Mouse (Mus musculus): ENCODE data around the gene Dnajc16.
"Not testable (repeated sequence)": the region's sequence is repeated elsewhere in the genome, so short reads cannot be mapped to it uniquely, and the experiment has no call there.

Gene Dnajc16

DNA sequence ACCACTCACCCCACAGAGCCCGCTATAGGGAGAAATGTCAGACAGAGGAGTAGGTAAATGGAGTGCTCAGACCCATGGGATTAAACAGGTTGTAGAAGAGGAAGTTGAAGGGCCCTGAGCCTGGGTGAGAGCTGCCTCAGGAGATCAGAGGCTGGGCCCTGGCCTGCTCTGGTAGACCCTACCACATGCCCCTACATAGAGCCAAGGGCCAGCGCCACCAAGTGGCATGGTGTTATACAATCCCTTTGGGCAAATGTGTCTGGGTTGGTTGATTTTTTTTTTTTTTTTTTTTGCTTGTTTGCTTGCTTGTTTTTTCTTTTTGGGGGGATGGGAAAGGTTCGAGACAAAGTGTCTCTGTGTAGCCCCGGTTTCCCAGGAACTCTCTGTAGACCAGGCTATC, 13.4 kb upstream of the Dnajc16 start:
- in situ Hi-C loops (cut with MboI; ENCODE audit: unreplicated experiment in 2 of 2): no loop called here

DNA sequence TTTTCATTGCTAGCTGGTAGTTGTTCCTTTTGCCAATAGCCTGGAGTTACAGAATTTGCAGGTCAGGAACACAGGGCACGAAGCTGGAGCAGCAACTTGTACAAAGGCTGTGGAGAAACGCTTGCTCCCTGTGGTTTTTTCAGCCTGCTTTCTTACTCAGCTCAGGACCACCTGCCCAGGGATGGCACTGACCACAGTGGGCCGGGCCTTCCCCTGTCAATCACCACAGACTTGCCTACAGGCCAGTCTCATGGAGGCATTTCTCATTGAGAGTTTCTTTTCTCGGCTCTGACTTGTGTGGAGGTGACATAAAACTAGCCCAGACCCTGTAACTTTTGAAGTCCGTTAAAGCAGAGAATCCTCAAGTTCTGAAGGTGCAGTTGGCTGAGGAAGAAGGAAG, 6.8 kb upstream of the Dnajc16 start:
- in situ Hi-C loops (cut with MboI; ENCODE audit: unreplicated experiment in 2 of 2): loop anchor here (10.0 to 25.0 kb wide), 5 partner anchors 133 to 1367 kb away; partner anchors contain the start of genes Plekhm2 (in 2 of the 2), Srarp (in 1 of the 2) and Zbtb17 (in 1 of the 2)

GRCm38 (mm10) chr4:141796954-141797353, 6.2 kb upstream of the Dnajc16 start:
- in situ Hi-C loops (cut with MboI; ENCODE audit: unreplicated experiment in 2 of 2): loop anchor here (10.0 to 25.0 kb wide), 5 partner anchors 132 to 1368 kb away; partner anchors contain the start of genes Plekhm2 (in 2 of the 2), Srarp (in 1 of the 2) and Zbtb17 (in 1 of the 2)

- in situ Hi-C loops (cut with MboI; ENCODE audit: unreplicated experiment in 2 of 2): loop anchor here (10.0 to 25.0 kb wide), 5 partner anchors 132 to 1368 kb away; partner anchors contain the start of genes Plekhm2 (in 2 of the 2), Srarp (in 1 of the 2) and Zbtb17 (in 1 of the 2)
Observed at GRCm38 (mm10) chr4:141796356-141796755, 5.6 kb upstream of the Dnajc16 start.

- in situ Hi-C loops (cut with MboI; ENCODE audit: unreplicated experiment in 2 of 2): loop anchor here (5.0 to 25.0 kb wide), 7 partner anchors 72 to 1371 kb away; partner anchors contain the start of genes Plekhm2 (in 2 of the 2), Ddi2 (in 1 of the 2), Epha2 (in 1 of the 2) and Srarp (in 1 of the 2)
Observed at GRCm38 (mm10) chr4:141794152-141794535, 3.4 kb upstream of the Dnajc16 start.

DNA sequence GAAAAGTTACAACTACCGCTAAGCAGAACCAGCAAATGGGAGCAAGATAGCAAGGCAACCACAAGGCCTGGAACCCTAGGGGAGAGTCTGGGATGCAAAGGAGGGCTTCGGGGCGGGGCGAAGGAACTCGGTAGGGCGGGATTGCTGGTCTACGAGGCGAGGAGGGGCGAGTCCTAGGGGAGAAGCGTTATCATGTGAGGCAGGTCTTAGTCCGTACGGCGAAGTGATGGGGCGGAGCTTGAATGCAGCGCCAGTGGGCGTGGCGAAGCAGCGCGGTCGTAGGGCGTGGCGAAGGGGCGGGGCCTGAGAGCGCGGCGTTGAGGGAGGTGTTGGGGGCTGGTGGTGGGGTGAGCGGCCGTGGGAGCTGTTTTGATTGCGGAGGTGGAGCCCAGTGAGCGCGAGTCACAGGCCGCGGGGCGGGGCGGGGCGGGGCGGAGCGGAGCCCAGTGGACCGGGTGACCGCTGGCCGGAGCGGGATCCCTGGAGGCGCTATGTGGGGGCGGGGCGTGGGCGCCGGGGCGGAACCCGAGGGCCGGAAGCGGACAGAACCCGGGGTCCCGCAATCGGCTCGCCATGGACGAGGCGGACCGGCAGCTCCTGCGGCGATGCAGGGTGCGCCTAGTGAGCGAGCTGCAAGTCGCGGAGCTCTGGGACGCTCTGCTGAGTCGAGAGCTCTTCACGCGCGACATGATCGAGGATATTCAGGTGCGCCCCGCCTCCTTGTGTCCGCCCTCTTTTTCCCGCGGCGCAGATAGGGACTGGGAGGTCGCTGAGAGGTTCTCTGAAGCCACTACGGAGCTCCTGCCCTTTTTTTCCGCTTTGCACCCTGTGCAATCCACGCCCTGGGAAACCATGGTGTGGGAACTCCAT, 2.8 kb upstream of the Dnajc16 start, which contains the start of gene Casp9:
Gene Casp9 (plus strand): TSS at position 331 of the 870 bp plus-strand sequence.
- in situ Hi-C loops (cut with MboI; ENCODE audit: unreplicated experiment in 2 of 2): loop anchor here (5.0 to 25.0 kb wide), 7 partner anchors 71 to 1371 kb away; partner anchors contain the start of genes Plekhm2 (in 2 of the 2), Ddi2 (in 1 of the 2), Epha2 (in 1 of the 2) and Srarp (in 1 of the 2)

DNA sequence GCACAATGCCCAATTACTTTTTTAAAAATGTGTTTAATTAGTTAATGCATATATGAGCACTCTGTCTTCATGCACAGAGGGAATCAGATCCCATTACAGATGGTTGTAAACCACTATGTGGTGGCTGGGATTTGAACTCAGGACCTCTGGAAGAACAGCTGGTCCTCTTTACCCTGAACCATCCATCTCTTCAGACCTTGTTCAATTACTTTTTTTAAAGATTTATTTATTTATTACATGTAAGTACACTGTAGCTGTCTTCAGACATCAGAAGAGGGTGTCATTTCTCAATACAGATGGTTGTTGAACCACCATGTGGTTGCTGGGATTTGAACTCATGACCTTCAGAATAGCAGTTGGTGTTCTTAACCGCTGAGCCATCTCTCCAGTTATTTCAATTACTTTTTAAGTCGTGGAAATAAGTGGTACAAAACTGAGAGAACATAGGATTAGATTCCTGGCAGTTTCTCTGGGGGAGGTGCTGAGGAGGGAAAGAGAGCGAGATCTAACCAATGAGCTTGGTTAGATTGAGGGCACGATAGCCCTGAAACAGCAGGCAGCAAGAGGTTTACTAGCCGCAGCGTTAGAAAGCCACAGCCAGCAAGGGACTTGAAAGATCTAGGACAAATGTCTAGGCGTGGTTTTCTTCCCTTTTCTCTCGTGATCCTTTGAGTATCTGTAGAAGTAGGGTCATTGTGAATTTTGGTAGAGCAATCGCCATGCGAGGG, 2.0 kb upstream of the Dnajc16 start:
- in situ Hi-C loops (cut with MboI; ENCODE audit: unreplicated experiment in 2 of 2): loop anchor here (5.0 to 25.0 kb wide), 7 partner anchors 70 to 1372 kb away; partner anchors contain the start of genes Plekhm2 (in 2 of the 2), Ddi2 (in 1 of the 2), Epha2 (in 1 of the 2) and Srarp (in 1 of the 2)

GRCm38 (mm10) chr4:141791951-141792350, 1.2 kb upstream of the Dnajc16 start:
- in situ Hi-C loops (cut with MboI; ENCODE audit: unreplicated experiment in 2 of 2): loop anchor here (5.0 to 25.0 kb wide), 7 partner anchors 70 to 1373 kb away; partner anchors contain the start of genes Plekhm2 (in 2 of the 2), Ddi2 (in 1 of the 2), Epha2 (in 1 of the 2) and Srarp (in 1 of the 2)

- in situ Hi-C loops (cut with MboI; ENCODE audit: unreplicated experiment in 2 of 2): loop anchor here (5.0 to 25.0 kb wide), 7 partner anchors 69 to 1373 kb away; partner anchors contain the start of genes Plekhm2 (in 2 of the 2), Ddi2 (in 1 of the 2), Epha2 (in 1 of the 2) and Srarp (in 1 of the 2)
Observed at GRCm38 (mm10) chr4:141791486-141791885, 755 bp upstream of the Dnajc16 start.

- in situ Hi-C loops (cut with MboI; ENCODE audit: unreplicated experiment in 2 of 2): loop anchor here (5.0 to 25.0 kb wide), 7 partner anchors 67 to 1375 kb away; partner anchors contain the start of genes Plekhm2 (in 2 of the 2), Ddi2 (in 1 of the 2), Epha2 (in 1 of the 2) and Srarp (in 1 of the 2)
Observed at GRCm38 (mm10) chr4:141789564-141790218, 1.0 kb downstream of the Dnajc16 start.

DNA sequence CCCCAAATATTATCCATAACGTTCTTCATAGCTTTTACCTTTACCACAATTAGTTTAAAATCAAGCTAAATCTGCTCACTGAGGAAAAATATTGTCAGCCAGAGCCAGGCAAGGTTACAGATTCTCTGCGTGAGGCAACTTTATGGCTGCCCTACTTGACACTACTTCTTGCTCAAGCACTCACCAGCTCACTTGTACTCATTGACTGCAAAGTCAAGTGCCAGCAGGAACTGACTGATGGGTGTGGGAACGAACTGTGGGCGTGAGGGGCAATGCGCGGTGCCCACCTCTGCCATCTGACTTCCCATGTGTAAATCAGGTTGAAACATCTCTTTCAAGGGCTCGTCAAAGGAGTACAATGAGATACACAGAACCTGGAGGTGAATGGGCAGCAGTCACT, 3.3 kb downstream of the Dnajc16 start:
- in situ Hi-C loops (cut with MboI; ENCODE audit: unreplicated experiment in 2 of 2): loop anchor here in 1 of 2 experiments (25.0 kb wide), 2 partner anchors 125 to 350 kb away; partner anchors contain the start of genes Plekhm2, Srarp and Zbtb17

DNA sequence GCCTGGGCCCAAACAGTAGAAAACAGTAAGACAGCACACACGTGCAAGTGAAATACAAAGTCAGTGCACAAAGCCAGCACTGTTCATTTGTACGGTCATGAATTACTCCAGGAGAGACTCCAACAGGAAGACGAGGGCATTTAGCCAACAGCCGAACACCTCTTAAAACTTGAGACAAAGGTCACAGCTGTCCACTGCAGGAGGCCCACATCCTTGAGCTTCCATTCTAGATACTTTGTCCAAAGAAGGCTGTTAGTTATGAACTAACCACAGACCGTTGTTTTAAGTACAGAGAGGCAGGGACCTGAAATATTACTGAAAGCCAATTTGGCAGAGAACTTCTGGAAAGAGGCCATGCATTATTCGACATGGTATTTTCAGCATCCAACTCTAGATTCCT, 3.7 kb downstream of the Dnajc16 start:
- in situ Hi-C loops (cut with MboI; ENCODE audit: unreplicated experiment in 2 of 2): loop anchor here in 1 of 2 experiments (25.0 kb wide), 2 partner anchors 125 to 350 kb away; partner anchors contain the start of genes Plekhm2, Srarp and Zbtb17

DNA sequence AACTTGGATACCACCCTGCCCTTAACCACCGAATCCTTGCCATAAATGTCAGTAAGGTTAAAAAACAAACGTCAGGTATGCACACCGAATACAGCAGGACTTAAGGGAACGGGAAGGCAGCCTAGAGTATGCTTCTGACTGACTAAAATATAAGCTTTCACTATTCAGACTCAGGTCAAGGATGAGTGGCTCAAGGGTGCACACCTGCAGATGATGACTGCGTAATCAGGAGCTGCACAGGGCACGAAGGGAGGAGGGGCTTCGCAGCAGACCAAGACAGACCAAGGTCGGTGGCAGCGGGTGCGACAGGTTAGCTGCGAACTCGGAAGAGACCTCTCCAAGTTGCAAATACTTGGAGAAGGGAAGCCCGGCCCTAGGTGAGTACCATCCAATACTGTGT, 4.6 kb downstream of the Dnajc16 start:
- in situ Hi-C loops (cut with MboI; ENCODE audit: unreplicated experiment in 2 of 2): loop anchor here in 1 of 2 experiments (25.0 kb wide), 2 partner anchors 124 to 349 kb away; partner anchors contain the start of genes Plekhm2, Srarp and Zbtb17

DNA sequence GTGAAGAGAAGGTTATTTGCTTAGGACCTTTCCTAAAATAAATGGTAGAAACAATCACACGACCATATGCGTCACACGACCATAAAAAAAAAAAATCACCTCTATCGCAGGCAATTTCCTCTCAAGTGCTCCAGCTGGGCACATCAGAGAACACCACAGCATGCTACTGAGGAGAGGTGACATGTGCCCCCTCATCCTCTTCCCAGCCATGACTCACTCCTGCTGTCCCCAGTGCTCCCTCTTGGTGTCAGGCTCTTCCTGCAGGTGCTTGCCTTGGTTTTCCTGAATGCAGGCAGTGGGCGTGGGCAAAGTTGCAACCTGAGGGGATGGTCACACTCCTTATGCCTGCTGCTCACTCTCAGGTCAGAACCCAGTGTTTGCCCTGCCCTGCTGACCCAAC, 5.9 kb downstream of the Dnajc16 start:
- in situ Hi-C loops (cut with MboI; ENCODE audit: unreplicated experiment in 2 of 2): loop anchor here (5.0 to 25.0 kb wide), 3 partner anchors 48 to 348 kb away; partner anchors contain the start of genes Plekhm2 (in 1 of the 2), Srarp (in 1 of the 2) and Zbtb17 (in 1 of the 2)

DNA sequence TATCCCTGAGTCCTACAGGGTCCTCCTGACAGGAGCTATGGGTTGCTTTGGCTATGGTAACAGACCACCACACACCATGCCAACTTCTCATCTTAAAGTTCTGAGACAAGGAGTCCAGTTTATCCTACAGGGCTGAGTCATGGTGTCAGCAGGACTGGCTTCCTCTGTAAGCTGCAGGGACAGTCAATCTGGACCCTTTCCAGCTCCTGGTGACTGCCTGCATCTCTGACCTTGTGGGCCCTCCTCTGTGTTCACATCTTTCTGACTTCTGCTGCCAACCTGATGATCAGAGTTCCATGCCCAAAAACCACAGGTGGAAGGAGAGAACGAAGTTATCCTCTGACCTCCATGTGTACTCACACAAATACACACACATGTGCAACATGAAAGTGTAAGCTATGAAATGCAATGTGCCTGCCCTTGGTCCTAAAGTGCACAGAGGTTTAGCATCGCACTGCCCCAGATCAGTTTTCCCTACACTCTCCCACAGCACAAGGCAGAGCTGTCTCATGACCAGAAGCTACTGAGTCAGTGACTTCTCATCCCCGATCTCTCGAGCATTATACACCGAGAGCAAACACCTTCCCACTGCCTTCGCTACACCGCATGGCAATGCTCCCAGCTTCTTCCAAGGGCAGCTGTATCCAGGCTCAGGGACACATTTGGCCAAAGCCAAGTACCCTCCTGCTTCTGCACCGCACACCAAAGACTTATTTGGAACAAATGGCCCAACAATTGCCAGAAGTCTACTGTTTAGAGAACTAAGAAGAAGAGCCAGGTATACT, 9.3 kb downstream of the Dnajc16 start:
- in situ Hi-C loops (cut with MboI; ENCODE audit: unreplicated experiment in 2 of 2): loop anchor here (5.0 to 25.0 kb wide), 3 partner anchors 44 to 344 kb away; partner anchors contain the start of genes Plekhm2 (in 1 of the 2), Srarp (in 1 of the 2) and Zbtb17 (in 1 of the 2)

- in situ Hi-C loops (cut with MboI; ENCODE audit: unreplicated experiment in 2 of 2): loop anchor here (5.0 to 25.0 kb wide), 3 partner anchors 43 to 343 kb away; partner anchors contain the start of genes Plekhm2 (in 1 of the 2), Srarp (in 1 of the 2) and Zbtb17 (in 1 of the 2)
Observed at GRCm38 (mm10) chr4:141779828-141780227, 10.9 kb downstream of the Dnajc16 start.

DNA sequence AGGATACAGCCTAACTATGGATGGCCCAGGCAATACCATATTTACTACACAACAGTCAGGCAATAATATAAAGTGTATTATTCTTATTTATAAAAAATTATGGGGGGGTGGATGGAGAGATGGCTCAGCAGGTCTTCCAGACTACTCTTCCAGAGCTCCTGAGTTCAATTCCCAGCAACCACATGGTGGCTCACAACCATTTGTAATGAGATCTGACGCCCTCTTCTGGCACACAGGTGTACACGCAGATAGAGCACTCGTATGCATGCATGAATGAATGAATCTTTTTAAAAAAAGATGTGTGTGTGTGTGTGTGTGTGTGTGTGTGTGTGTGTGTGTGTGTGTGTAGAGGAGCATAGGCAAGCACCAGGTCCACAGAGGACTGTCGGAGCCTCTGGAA, 17.7 kb downstream of the Dnajc16 start:
- in situ Hi-C loops (cut with MboI; ENCODE audit: unreplicated experiment in 2 of 2): not testable (repeated sequence)

GRCm38 (mm10) chr4:141771823-141772222, 18.9 kb downstream of the Dnajc16 start:
- in situ Hi-C loops (cut with MboI; ENCODE audit: unreplicated experiment in 2 of 2): no loop called here

Measured in v-Abl transformed pro-B cells (cell line).